Mouse (Mus musculus) ES-E14 (cell line): Measurements from ENCODE around the gene Aspscr1.

Source experiments
- CHD2 ChIP-seq: IDR thresholded peaks from 2 replicates; pipeline ENCODE4 v1.6.1; 2014; ENCODE audit warnings: mild to moderate bottlenecking, low read depth, low read length, inconsistent platforms
- HCFC1 ChIP-seq: IDR thresholded peaks from 2 replicates; pipeline ENCODE4 v1.6.1; 2012; ENCODE audit warnings: low read length, inconsistent platforms, borderline replicate concordance; ENCODE audit not compliant: insufficient read depth
- MAFK ChIP-seq: IDR thresholded peaks from 2 replicates; pipeline ENCODE4 v1.6.1; 2014; ENCODE audit warnings: mild to moderate bottlenecking, low read depth, low read length, inconsistent platforms; ENCODE audit not compliant: insufficient read depth
- ZC3H11A ChIP-seq: IDR thresholded peaks from 2 replicates; pipeline ENCODE4 v1.6.1; 2012; ENCODE audit warnings: low read depth, mild to moderate bottlenecking, inconsistent platforms, low read length, borderline replicate concordance
- ZNF384 ChIP-seq: IDR thresholded peaks from 2 replicates; pipeline ENCODE4 v1.6.1; 2012; ENCODE audit warnings: low read depth, low read length, inconsistent platforms

GRCm38 (mm10) chr11:120707225-120707624 is 34.5 kb downstream of the Aspscr1 start:
- TF ChIP-seq MAFK (no peak), ZC3H11A (no peak), ZNF384 (no peak), CHD2 (no peak), HCFC1 (no peak)
